Mouse (Mus musculus): ENCODE measurements around the gene Ctsl.

Gene Ctsl

GRCm38 (mm10) chr13:64314041-64314440, 56.6 kb downstream of the Ctsl start:
- CTCF ChIA-PET = interaction anchor here (0.6 kb wide), 1 partner anchor 441 kb away, joined by 3 read pairs; no protein-coding TSS in a partner anchor

- CTCF ChIA-PET = interaction anchor here (0.6 kb wide), 2 partner anchors 27 to 151 kb away, joined by 3 read pairs; no protein-coding TSS in a partner anchor
Observed at GRCm38 (mm10) chr13:64312916-64313289, 57.8 kb downstream of the Ctsl start.

- CTCF ChIA-PET = interaction anchor here (0.6 to 0.7 kb wide), 3 partner anchors 27 to 150 kb away, joined by 3 to 5 read pairs (median 3); no protein-coding TSS in a partner anchor
Observed at GRCm38 (mm10) chr13:64312024-64312915, 58.4 kb downstream of the Ctsl start, which contains the start of gene Aaed1. TSS of gene Aaed1 (minus strand) at chr13:64312710.

- CTCF ChIA-PET = no interaction called here
Observed at GRCm38 (mm10) chr13:64311266-64311665, 59.4 kb downstream of the Ctsl start.

GRCm38 (mm10) chr13:64310585-64310984, 60.1 kb downstream of the Ctsl start:
- CTCF ChIA-PET = interaction anchor here (1.6 kb wide), 1 partner anchor 60 kb away, joined by 9 read pairs; no protein-coding TSS in a partner anchor

GRCm38 (mm10) chr13:64309842-64310241, 60.8 kb downstream of the Ctsl start:
- CTCF ChIA-PET = interaction anchor here (1.6 kb wide), 1 partner anchor 59 kb away, joined by 9 read pairs; no protein-coding TSS in a partner anchor

All from spleen, embryonic (tissue).